Mouse (Mus musculus): ENCODE measurements around the gene Lin7c. TPM values are rescaled to one million over a fixed set of nuclear protein-coding genes. Genes with fewer than 3 reads are reported as not detected.

The Lin7c gene
- polyA plus RNA-seq, 1 experiment from 2014 or later: 54.0 TPM

- Histone ChIP-seq H3K27me3 (no peaks in the 10 kb centered on the region), H3K4me1 (peaks cover 22% of the 10 kb centered on the region), H3K4me2 (no peak overlapping the region), H3K4me3 (no peak overlapping the region), H3K36me3 (no peaks in the 10 kb centered on the region), H3K9me3 (no peaks in the 10 kb centered on the region), H3K27ac (no peak overlapping the region; the same call in 1 of the 2 replicates), H3K9ac (no peak overlapping the region)
- 70% methylated on average over 9 of the region's 9 CpGs for WGBS
- no peak for ATAC-seq (ENCODE audit: insufficient number of reproducible peaks, insufficient read depth, low FRiP score, low TSS enrichment, low read depth)
These were observed 54.3 kb downstream of the Lin7c start for GRCm38 (mm10) chr2:109944995-109945394.

- Histone ChIP-seq H3K4me2 (no peak overlapping the region), H3K9ac (no peak overlapping the region), H3K27ac (no peak overlapping the region), H3K4me1 (peaks cover 22% of the 10 kb centered on the region), H3K9me3 (no peaks in the 10 kb centered on the region), H3K36me3 (no peaks in the 10 kb centered on the region), H3K27me3 (no peaks in the 10 kb centered on the region), H3K4me3 (no peak overlapping the region)
- WGBS: 84% methylated on average over 4 of the region's 4 CpGs
- ATAC-seq (ENCODE audit: insufficient number of reproducible peaks, insufficient read depth, low FRiP score, low TSS enrichment, low read depth): no peak
These were observed 54.9 kb downstream of the Lin7c start for GRCm38 (mm10) chr2:109945532-109945931.

- Histone ChIP-seq H3K27me3 (no peaks in the 10 kb centered on the region), H3K4me3 (no peak overlapping the region), H3K4me2 (no peak overlapping the region), H3K9ac (no peak overlapping the region), H3K9me3 (no peaks in the 10 kb centered on the region), H3K4me1 (peaks cover 30% of the 10 kb centered on the region), H3K36me3 (no peaks in the 10 kb centered on the region), H3K27ac (no peak overlapping the region)
- ATAC-seq (ENCODE audit: insufficient number of reproducible peaks, insufficient read depth, low FRiP score, low TSS enrichment, low read depth): no peak
- WGBS: 86% methylated on average over 6 of the region's 6 CpGs
These were observed 55.8 kb downstream of the Lin7c start for GRCm38 (mm10) chr2:109946426-109946825.

GRCm38 (mm10) chr2:109949519-109949918 is 58.9 kb downstream of the Lin7c start:
- Histone ChIP-seq H3K4me3 (no peak overlapping the region), H3K9me3 (no peaks in the 10 kb centered on the region), H3K27me3 (no peaks in the 10 kb centered on the region), H3K36me3 (no peaks in the 10 kb centered on the region), H3K27ac (no peak overlapping the region), H3K4me2 (no peak overlapping the region), H3K4me1 (peaks cover 14% of the 10 kb centered on the region), H3K9ac (no peak overlapping the region)
- no peak for ATAC-seq (ENCODE audit: insufficient number of reproducible peaks, insufficient read depth, low FRiP score, low TSS enrichment, low read depth)

GRCm38 (mm10) chr2:109950311-109950710 is 59.7 kb downstream of the Lin7c start:
- peaks cover 11% of the 10 kb centered on the region; the same call in 1 of the 2 replicates for H3K4me1 ChIP-seq
- ATAC-seq (ENCODE audit: insufficient number of reproducible peaks, insufficient read depth, low FRiP score, low TSS enrichment, low read depth): no peak
- no peak overlapping the region for H3K4me3 ChIP-seq
- no peak overlapping the region for H3K27ac ChIP-seq
- no peak overlapping the region for H3K4me2 ChIP-seq
- H3K36me3 ChIP-seq: no peaks in the 10 kb centered on the region
- H3K27me3 ChIP-seq: no peaks in the 10 kb centered on the region
- no peak overlapping the region for H3K9ac ChIP-seq
- no peaks in the 10 kb centered on the region for H3K9me3 ChIP-seq
- WGBS: 64% methylated on average over 3 of the region's 3 CpGs

Other genes with a start within 250 kb of the Lin7c start
- gene Bdnf, start 216.2 kb upstream of the Lin7c start, polyA plus RNA-seq (2015; fragmentation: Nextera tagmentation; extraction: Ambion mirVana): 4.7 and 5.1 TPM in 2 replicates
- 19.3 and 21.3 TPM in 2 replicates for gene Lgr4, start 26.8 kb downstream of the Lin7c start, polyA plus RNA-seq (2015; fragmentation: Nextera tagmentation; extraction: Ambion mirVana)
- 54.1 and 56.0 TPM in 2 replicates for gene Ccdc34, start 127.0 kb downstream of the Lin7c start, polyA plus RNA-seq (2015; fragmentation: Nextera tagmentation; extraction: Ambion mirVana)